Mouse (Mus musculus): ENCODE data around the gene Gm5269. TPM values are rescaled to one million over a fixed set of nuclear protein-coding genes. Genes with fewer than 3 reads are reported as not detected.

The Gm5269 gene
- polyA plus RNA-seq, 1 experiment from 2014 or later = not detected

DNA sequence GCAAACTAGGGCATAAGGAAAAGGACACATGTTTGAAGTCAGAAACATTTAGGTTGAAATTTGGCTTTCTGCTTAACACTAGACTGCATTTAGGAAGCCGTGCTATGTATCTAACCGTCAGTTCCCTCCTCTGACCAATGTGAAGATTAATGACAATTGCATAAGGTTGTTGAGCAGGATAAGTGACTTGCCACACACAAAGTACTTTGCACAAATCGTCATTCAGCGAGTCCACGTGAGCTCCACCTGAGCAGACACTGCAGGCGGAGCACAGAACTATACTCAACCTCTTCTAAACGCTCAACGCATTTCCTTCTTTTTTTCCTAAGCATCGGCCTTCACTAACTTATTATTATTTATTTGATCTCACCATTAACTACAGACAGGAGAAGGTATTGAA is 3.3 kb downstream of the Gm5269 start:
- Histone ChIP-seq H3K4me1 (ENCODE audit: control insufficient read depth, insufficient read depth, low read length) (no peaks in the 10 kb centered on the region), H3K36me3 (ENCODE audit: control insufficient read depth, insufficient read depth, low read length) (no peaks in the 10 kb centered on the region), H3K27me3 (ENCODE audit: control insufficient read depth, insufficient read depth, low read depth, low read length) (no peaks in the 10 kb centered on the region), H3K27ac (ENCODE audit: low read length) (no peak overlapping the region), H3K9ac (ENCODE audit: low read depth, low read length) (no peak overlapping the region), H3K4me3 (ENCODE audit: low read depth, low read length) (no peak overlapping the region), H3K4me2 (ENCODE audit: low read length) (no peak overlapping the region), H3K9me3 (replicated peaks; ENCODE audit: control insufficient read depth, low read length, poor library complexity, severe bottlenecking) (no peaks in the 10 kb centered on the region)
- ATAC-seq = no peak
- WGBS = 90% methylated on average over 9 of the region's 9 CpGs

DNA sequence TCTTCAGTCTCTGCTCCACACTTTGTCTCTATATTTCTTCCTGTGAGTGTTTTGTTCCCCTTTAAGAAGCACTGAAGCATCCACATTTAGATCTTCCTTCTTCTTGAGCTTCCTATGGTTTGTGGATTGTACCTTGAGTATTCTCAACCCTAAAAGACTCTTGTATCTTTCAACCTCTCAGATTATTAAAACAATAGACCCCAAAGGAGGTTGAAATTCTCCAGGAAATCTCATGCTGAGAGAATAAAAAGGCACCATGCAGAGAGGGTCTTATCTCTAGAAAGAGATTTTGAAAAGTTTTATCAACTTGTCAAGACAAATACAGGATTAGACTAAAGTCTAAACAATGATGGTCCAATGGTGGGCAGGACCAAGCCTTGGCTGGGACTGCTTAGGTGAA is 6.7 kb downstream of the Gm5269 start:
- no peaks in the 10 kb centered on the region for H3K36me3 ChIP-seq (ENCODE audit: control insufficient read depth, insufficient read depth, low read length)
- no peaks in the 10 kb centered on the region for H3K9me3 ChIP-seq (replicated peaks; ENCODE audit: control insufficient read depth, low read length, poor library complexity, severe bottlenecking)
- H3K27ac ChIP-seq (ENCODE audit: low read length) = no peak overlapping the region
- no peak overlapping the region for H3K9ac ChIP-seq (ENCODE audit: low read depth, low read length)
- H3K4me3 ChIP-seq (ENCODE audit: low read depth, low read length) = no peak overlapping the region
- no peak overlapping the region for H3K4me2 ChIP-seq (ENCODE audit: low read length)
- no peak for ATAC-seq
- H3K4me1 ChIP-seq (ENCODE audit: control insufficient read depth, insufficient read depth, low read length) = no peaks in the 10 kb centered on the region
- no peaks in the 10 kb centered on the region for H3K27me3 ChIP-seq (ENCODE audit: control insufficient read depth, insufficient read depth, low read depth, low read length)

DNA sequence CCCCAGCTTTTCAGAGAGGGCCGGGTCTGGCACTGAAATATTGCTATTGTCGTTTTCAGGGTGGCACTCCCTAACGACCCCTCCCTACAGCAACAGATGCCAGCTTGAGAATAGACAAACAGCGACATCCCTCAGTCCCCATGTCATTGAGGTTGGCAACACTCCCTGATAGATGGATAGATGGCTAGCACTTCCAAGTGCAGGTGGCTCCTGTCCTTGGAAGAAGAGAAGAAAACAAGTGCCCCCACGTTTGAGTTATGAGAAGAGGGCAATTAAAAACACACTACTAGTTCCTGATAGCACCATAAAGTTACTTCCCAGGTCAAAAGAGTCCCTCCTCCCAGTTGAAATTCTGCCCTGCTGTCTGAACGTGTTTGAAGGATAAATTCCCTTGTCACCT is 8.0 kb downstream of the Gm5269 start:
- no peak overlapping the region for H3K9ac ChIP-seq (ENCODE audit: low read depth, low read length)

DNA sequence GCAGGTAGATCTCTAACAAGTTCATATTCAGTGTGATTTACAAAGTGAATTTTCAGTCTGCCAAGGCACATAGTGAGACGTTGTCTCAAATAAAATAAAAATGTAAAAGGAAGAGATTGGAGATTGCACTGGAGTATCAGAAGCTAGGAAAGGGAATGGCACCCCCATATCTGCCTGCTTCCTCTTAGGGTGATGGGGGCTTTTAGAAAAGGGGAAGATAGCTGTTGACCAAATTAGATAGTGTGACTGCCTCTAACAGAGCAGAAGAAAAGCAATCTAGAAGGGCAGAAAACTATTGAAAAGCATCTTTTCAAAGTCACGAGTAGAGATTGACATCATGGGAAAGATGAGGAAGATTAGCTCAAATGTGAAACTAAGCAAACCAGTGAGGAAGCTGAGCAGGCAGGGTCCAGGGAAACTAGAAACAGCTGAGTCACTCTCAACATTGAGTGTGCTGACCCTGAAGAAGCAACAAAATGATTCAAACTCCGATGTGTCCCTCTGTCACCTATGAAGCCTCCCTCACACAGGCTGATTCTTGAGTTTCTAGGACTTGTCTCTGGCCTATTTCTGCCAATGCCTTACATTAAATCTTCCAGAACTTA is 8.7 kb downstream of the Gm5269 start:
- no peak for ATAC-seq
- H3K4me2 ChIP-seq (ENCODE audit: low read length) = no peak overlapping the region
- no peak overlapping the region for H3K9ac ChIP-seq (ENCODE audit: low read depth, low read length)
- H3K27ac ChIP-seq (ENCODE audit: low read length) = no peak overlapping the region
- H3K36me3 ChIP-seq (ENCODE audit: control insufficient read depth, insufficient read depth, low read length) = no peaks in the 10 kb centered on the region
- H3K9me3 ChIP-seq (replicated peaks; ENCODE audit: control insufficient read depth, low read length, poor library complexity, severe bottlenecking) = no peaks in the 10 kb centered on the region
- H3K4me3 ChIP-seq (ENCODE audit: low read depth, low read length) = no peak overlapping the region
- 72% methylated on average over 3 of the region's 3 CpGs for WGBS
- no peaks in the 10 kb centered on the region for H3K27me3 ChIP-seq (ENCODE audit: control insufficient read depth, insufficient read depth, low read depth, low read length)
- no peaks in the 10 kb centered on the region for H3K4me1 ChIP-seq (ENCODE audit: control insufficient read depth, insufficient read depth, low read length)

More for the DNA sequence above, 8.0 kb downstream of the Gm5269 start:
- no peak for ATAC-seq
- Histone ChIP-seq H3K36me3 (ENCODE audit: control insufficient read depth, insufficient read depth, low read length) (no peaks in the 10 kb centered on the region), H3K4me1 (ENCODE audit: control insufficient read depth, insufficient read depth, low read length) (no peaks in the 10 kb centered on the region), H3K27me3 (ENCODE audit: control insufficient read depth, insufficient read depth, low read depth, low read length) (no peaks in the 10 kb centered on the region), H3K27ac (ENCODE audit: low read length) (no peak overlapping the region), H3K9me3 (replicated peaks; ENCODE audit: control insufficient read depth, low read length, poor library complexity, severe bottlenecking) (no peaks in the 10 kb centered on the region), H3K4me3 (ENCODE audit: low read depth, low read length) (no peak overlapping the region), H3K4me2 (ENCODE audit: low read length) (no peak overlapping the region)
- 72% methylated on average over 6 of the region's 6 CpGs for WGBS

DNA sequence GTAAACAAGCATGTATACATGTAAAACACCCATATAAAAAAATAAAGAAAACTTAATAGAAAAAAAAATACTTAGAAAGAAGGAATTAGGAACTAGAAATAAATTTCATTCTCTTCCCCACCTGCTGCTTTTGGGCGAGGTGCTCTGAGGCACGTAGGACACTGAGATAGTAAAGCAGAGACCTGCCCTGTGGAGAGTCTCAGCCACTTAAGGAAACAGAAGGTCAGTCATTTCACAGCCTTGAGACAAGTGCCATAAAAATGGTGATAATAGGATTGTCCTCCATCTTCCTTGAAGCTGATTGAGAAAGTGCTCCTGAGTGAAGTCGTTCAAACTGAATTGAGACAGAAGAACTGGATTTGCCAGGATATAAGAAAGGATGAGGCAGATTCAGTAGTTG is 12.6 kb downstream of the Gm5269 start:
- Histone ChIP-seq H3K4me3 (ENCODE audit: low read depth, low read length) (no peak overlapping the region), H3K27ac (ENCODE audit: low read length) (no peak overlapping the region), H3K4me1 (ENCODE audit: control insufficient read depth, insufficient read depth, low read length) (no peaks in the 10 kb centered on the region), H3K9me3 (replicated peaks; ENCODE audit: control insufficient read depth, low read length, poor library complexity, severe bottlenecking) (no peaks in the 10 kb centered on the region), H3K36me3 (ENCODE audit: control insufficient read depth, insufficient read depth, low read length) (no peaks in the 10 kb centered on the region), H3K4me2 (ENCODE audit: low read length) (no peak overlapping the region), H3K27me3 (ENCODE audit: control insufficient read depth, insufficient read depth, low read depth, low read length) (no peaks in the 10 kb centered on the region), H3K9ac (ENCODE audit: low read depth, low read length) (no peak overlapping the region)
- whole genome bisulfite sequencing = 90% methylated on average over 3 of the region's 3 CpGs
- no peak for ATAC-seq

DNA sequence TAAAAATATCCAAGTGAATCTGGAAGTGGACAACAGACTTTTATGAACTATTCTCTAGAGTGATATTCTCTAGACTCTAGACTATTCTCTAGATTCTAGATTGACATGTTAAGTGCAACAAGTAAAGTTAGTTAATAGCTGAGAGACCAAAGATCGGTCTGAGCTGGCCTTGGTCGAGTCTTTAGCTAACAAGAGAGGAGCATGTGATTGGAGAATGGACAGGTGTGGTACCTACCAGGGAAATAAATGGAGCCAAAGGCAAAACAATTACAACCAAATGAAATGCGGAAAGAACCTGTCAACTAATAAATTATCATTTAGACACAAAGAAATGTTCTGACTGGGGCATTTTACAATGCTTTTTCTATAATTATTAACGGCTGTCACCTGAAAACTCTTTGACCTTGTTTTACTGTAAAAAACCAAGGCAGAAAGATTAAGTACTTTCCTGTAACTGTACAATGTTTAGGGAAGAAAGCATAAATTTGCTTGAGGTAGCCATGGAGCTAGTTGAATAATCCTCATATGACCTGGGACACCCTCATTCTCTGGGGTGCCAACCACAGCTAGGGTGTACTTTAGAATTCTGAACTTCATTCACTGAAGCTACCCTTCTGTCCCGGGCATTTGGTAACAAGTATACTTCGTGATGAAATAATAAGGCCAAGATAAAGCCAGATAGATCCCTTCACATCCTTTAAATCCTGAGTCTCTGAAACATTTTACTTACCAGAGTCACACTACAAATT is 13.4 kb downstream of the Gm5269 start:
- WGBS = 88% methylated on average over 6 of the region's 6 CpGs
- H3K9ac ChIP-seq (ENCODE audit: low read depth, low read length) = no peak overlapping the region
- ATAC-seq = no peak
- H3K4me2 ChIP-seq (ENCODE audit: low read length) = no peak overlapping the region
- no peaks in the 10 kb centered on the region for H3K27me3 ChIP-seq (ENCODE audit: control insufficient read depth, insufficient read depth, low read depth, low read length)
- H3K27ac ChIP-seq (ENCODE audit: low read length) = no peak overlapping the region
- no peaks in the 10 kb centered on the region for H3K9me3 ChIP-seq (replicated peaks; ENCODE audit: control insufficient read depth, low read length, poor library complexity, severe bottlenecking)
- H3K4me1 ChIP-seq (ENCODE audit: control insufficient read depth, insufficient read depth, low read length) = no peaks in the 10 kb centered on the region
- no peak overlapping the region for H3K4me3 ChIP-seq (ENCODE audit: low read depth, low read length)
- no peaks in the 10 kb centered on the region for H3K36me3 ChIP-seq (ENCODE audit: control insufficient read depth, insufficient read depth, low read length)

DNA sequence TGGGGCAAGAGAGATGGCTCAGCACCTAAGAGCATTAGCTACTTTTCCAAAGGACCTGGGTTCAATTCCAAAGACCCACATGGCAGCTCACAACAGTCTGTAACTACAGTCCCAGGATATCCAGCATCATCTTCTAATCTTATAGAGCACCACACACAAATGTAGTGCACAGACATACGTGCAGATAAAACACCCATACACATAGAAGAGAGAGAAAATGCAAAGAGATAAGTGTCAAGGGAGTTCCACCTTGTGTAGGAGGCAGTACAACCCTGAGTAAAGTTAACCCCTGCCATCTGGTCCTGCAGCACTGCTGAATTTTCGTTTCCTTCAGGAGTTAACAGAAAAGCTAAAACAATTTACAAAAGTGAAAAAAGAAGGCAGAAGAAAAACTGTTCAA is 14.4 kb downstream of the Gm5269 start:
- Histone ChIP-seq H3K27ac (ENCODE audit: low read length) (no peak overlapping the region), H3K9ac (ENCODE audit: low read depth, low read length) (no peak overlapping the region), H3K9me3 (replicated peaks; ENCODE audit: control insufficient read depth, low read length, poor library complexity, severe bottlenecking) (no peaks in the 10 kb centered on the region), H3K27me3 (ENCODE audit: control insufficient read depth, insufficient read depth, low read depth, low read length) (no peaks in the 10 kb centered on the region), H3K36me3 (ENCODE audit: control insufficient read depth, insufficient read depth, low read length) (no peaks in the 10 kb centered on the region), H3K4me1 (ENCODE audit: control insufficient read depth, insufficient read depth, low read length) (no peaks in the 10 kb centered on the region), H3K4me3 (ENCODE audit: low read depth, low read length) (no peak overlapping the region), H3K4me2 (ENCODE audit: low read length) (no peak overlapping the region)
- 68% methylated on average over 2 of the region's 2 CpGs for WGBS
- ATAC-seq = no peak

DNA sequence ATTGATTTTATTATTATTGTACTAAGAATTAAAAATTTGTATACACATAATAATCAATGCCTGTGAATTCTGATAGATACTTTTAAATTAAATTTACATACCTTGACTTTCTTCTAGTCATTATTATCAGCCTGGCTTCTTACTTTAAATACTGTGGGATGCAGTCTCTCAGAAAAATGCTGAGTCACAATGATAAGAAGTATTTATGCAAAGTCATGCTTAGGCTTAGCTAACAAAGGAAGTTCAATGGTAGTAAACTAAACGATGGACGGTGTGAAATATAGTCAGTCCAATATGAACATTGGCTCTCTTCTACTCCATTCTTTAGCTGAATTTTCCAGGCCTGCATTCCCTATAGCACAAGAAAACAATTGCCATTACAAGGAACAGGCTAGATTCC is 16.8 kb downstream of the Gm5269 start:
- no peaks in the 10 kb centered on the region for H3K4me1 ChIP-seq (ENCODE audit: control insufficient read depth, insufficient read depth, low read length)
- no peaks in the 10 kb centered on the region for H3K9me3 ChIP-seq (replicated peaks; ENCODE audit: control insufficient read depth, low read length, poor library complexity, severe bottlenecking)
- 87% methylated on average over 2 of the region's 2 CpGs for WGBS
- H3K4me2 ChIP-seq (ENCODE audit: low read length) = no peak overlapping the region
- no peak for ATAC-seq
- H3K36me3 ChIP-seq (ENCODE audit: control insufficient read depth, insufficient read depth, low read length) = no peaks in the 10 kb centered on the region
- H3K4me3 ChIP-seq (ENCODE audit: low read depth, low read length) = no peak overlapping the region
- H3K27me3 ChIP-seq (ENCODE audit: control insufficient read depth, insufficient read depth, low read depth, low read length) = no peaks in the 10 kb centered on the region
- H3K9ac ChIP-seq (ENCODE audit: low read depth, low read length) = no peak overlapping the region
- no peak overlapping the region for H3K27ac ChIP-seq (ENCODE audit: low read length)

DNA sequence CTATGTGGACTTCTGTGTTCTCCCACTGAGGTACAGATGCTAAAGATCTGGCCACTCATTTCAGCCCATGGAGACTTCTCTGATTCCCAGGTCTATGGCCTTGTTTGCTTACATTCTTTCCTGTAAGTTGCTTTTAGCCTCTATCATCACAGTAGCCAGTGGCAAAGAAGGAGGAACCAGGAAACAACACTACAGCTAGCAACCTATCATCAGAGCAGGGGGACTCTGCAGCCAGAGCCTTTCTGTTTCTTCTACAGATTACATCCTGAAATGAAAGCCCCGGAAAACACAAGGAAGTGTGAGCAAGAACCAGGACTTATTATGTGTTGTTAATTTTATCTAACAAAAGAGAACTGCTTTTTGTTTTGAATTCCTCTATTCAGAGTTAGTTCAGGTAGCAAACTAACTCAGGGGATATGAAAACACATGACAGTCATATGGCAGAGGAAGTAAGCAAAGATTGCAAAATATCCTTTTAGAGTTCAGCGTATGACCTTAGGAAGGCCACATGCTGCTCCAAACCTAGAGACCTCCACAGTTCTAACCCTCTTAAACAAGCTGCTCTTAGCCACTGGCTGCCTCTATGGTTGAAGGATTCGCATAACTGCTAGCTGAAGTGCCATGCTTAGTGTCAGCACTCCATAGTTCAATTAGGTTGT is 21.5 kb downstream of the Gm5269 start:
- Histone ChIP-seq H3K4me1 (ENCODE audit: control insufficient read depth, insufficient read depth, low read length) (no peaks in the 10 kb centered on the region), H3K27me3 (ENCODE audit: control insufficient read depth, insufficient read depth, low read depth, low read length) (no peaks in the 10 kb centered on the region), H3K9ac (ENCODE audit: low read depth, low read length) (no peak overlapping the region), H3K36me3 (ENCODE audit: control insufficient read depth, insufficient read depth, low read length) (no peaks in the 10 kb centered on the region), H3K9me3 (replicated peaks; ENCODE audit: control insufficient read depth, low read length, poor library complexity, severe bottlenecking) (no peaks in the 10 kb centered on the region), H3K4me3 (ENCODE audit: low read depth, low read length) (no peak overlapping the region), H3K27ac (ENCODE audit: low read length) (no peak overlapping the region), H3K4me2 (ENCODE audit: low read length) (no peak overlapping the region)
- ATAC-seq = no peak
- 88% methylated on average over 3 of the region's 3 CpGs for WGBS

All from midbrain, embryonic 16.5 days (tissue).